8 mouse cellular contexts compared by ENCODE assay signal in the genomic region with DNA sequence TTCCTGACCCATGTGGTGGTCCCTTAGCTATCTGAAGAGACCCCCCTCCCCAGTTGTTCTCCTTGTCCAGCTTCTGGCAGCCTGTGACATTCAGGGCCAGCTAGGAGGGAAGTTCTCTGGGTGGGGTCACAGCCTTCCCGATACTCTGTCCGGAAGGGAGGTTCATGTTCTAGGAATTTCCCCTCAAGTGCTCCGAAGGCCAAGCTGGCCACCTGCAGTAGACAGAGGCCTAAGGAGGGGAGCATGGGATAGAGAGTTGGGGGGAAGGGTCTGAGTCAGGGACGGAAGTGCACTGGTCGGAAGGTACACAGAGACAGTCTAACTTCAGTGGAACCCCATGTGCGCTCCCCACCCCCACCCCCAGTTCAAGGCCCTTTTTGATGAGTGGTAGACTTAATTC. TPM values are rescaled to one million over a fixed set of nuclear protein-coding genes. Genes with fewer than 3 reads are reported as not detected.
DNase-seq lines count a peak whose midpoint lies in the region; ATAC-seq lines count a peak whose summit lies in the region.

No protein-coding gene starts in this region.

- H3K4me2 ChIP-seq in neural tube, embryonic 11.5 days (ENCODE audit: low read depth) = peak overlapping the region; percentile 78
- H3K4me2 ChIP-seq in hindbrain, embryonic 14.5 days (replicated peaks) = peak overlapping the region; percentile 80
- no peak overlapping the region for H3K4me2 ChIP-seq in lung, embryonic 16.5 days (ENCODE audit: low read depth, low read length)

- no peaks in the 10 kb centered on the region for H3K9me3 ChIP-seq in neural tube, embryonic 11.5 days (ENCODE audit: control insufficient read depth, low read length)
- H3K9me3 ChIP-seq in hindbrain, embryonic 14.5 days (ENCODE audit: control insufficient read depth, low read length) = no peaks in the 10 kb centered on the region
- H3K9me3 ChIP-seq in lung, embryonic 16.5 days (ENCODE audit: control insufficient read depth, low read length) = no peaks in the 10 kb centered on the region

- no peaks in the 10 kb centered on the region for H3K27me3 ChIP-seq in neural tube, embryonic 11.5 days (ENCODE audit: control insufficient read depth, insufficient read depth, low read length)
- H3K27me3 ChIP-seq in hindbrain, embryonic 14.5 days (ENCODE audit: control insufficient read depth, insufficient read depth, low read length) = no peaks in the 10 kb centered on the region
- H3K27me3 ChIP-seq in lung, embryonic 16.5 days (ENCODE audit: control insufficient read depth, insufficient read depth, low read depth, low read length) = no peaks in the 10 kb centered on the region

- no peak for ATAC-seq in neural tube, embryonic 11.5 days (ENCODE audit: insufficient read depth, low FRiP score, low TSS enrichment)
- no peak for ATAC-seq in hindbrain, embryonic 14.5 days (ENCODE audit: low FRiP score)
- ATAC-seq in lung, embryonic 16.5 days (ENCODE audit: low read depth) = peak; percentile 66

- peaks cover 42% of the 10 kb centered on the region for H3K4me1 ChIP-seq in neural tube, embryonic 11.5 days (ENCODE audit: control insufficient read depth, insufficient read depth, low read length)
- peaks cover 54% of the 10 kb centered on the region for H3K4me1 ChIP-seq in hindbrain, embryonic 14.5 days (replicated peaks; ENCODE audit: control insufficient read depth, insufficient read depth, low read length)
- peaks cover 26% of the 10 kb centered on the region for H3K4me1 ChIP-seq in lung, embryonic 16.5 days (replicated peaks; ENCODE audit: control insufficient read depth, insufficient read depth, low read length)

- H3K4me3 ChIP-seq in neural tube, embryonic 11.5 days (ENCODE audit: low read depth, low read length) = no peak overlapping the region
- H3K4me3 ChIP-seq in hindbrain, embryonic 14.5 days (replicated peaks; ENCODE audit: low read length) = peak overlapping the region; percentile 16
- no peak overlapping the region for H3K4me3 ChIP-seq in lung, embryonic 16.5 days (ENCODE audit: low read length)

- intact Hi-C loops in left cerebral cortex, postnatal 14 days (cut with DNase I) = loop anchor here (5.0 kb wide), 1 partner anchor 128 kb away; no protein-coding TSS in a partner anchor

- 46% methylated on average over 6 of the region's 6 CpGs for WGBS in neural tube, embryonic 11.5 days
- 27% methylated on average over 6 of the region's 6 CpGs for WGBS in hindbrain, embryonic 14.5 days
- 37% methylated on average over 6 of the region's 6 CpGs for WGBS in lung, embryonic 16.5 days

- no peak overlapping the region; the same call in 1 of the 2 replicates for H3K9ac ChIP-seq in neural tube, embryonic 11.5 days (ENCODE audit: low read length)
- H3K9ac ChIP-seq in hindbrain, embryonic 14.5 days = peak overlapping the region; percentile 48
- H3K9ac ChIP-seq in lung, embryonic 16.5 days (ENCODE audit: low read length) = no peak overlapping the region

- peak overlapping the region; percentile 55 for H3K27ac ChIP-seq in neural tube, embryonic 11.5 days (ENCODE audit: low read depth, low read length)
- peak overlapping the region; percentile 98 for H3K27ac ChIP-seq in hindbrain, embryonic 14.5 days
- peak overlapping the region; percentile 81 for H3K27ac ChIP-seq in lung, embryonic 16.5 days (ENCODE audit: low read length)

- peaks cover 9% of the 10 kb centered on the region; the same call in 1 of the 2 replicates for H3K36me3 ChIP-seq in neural tube, embryonic 11.5 days (ENCODE audit: control insufficient read depth, insufficient read depth, low read length)
- peaks cover 25% of the 10 kb centered on the region for H3K36me3 ChIP-seq in hindbrain, embryonic 14.5 days (replicated peaks; ENCODE audit: control insufficient read depth, insufficient read depth)
- H3K36me3 ChIP-seq in lung, embryonic 16.5 days (ENCODE audit: control insufficient read depth, insufficient read depth, low read length) = peaks cover 6% of the 10 kb centered on the region

- DNase-seq in neural tube, embryonic 11.5 days (ENCODE audit: low spot score) = no peak
- no peak for DNase-seq in neural tube, embryonic 10.5 days (ENCODE audit: extremely low spot score, low spot score)
- DNase-seq in hindbrain, embryonic 14.5 days (ENCODE audit: low spot score) = no peak
- no peak for DNase-seq in spleen, adult 18-20 months
- DNase-seq in spleen, postnatal 10 days (ENCODE audit: low spot score in 2 of 2) = no peak
- DNase-seq in left cerebral cortex, postnatal 14 days (ENCODE audit: low spot score in 2 of 2) = no peak
- DNase-seq in B cell, adult 2 months = no peak

RNA-seq across cellular contexts. Expression of a gene that starts 17.5 kb away (rescaled TPM):
- polyA plus RNA-seq in neural tube, embryonic 11.5 days (2014; fragmentation: Nextera tagmentation; extraction: Ambion mirVana) = 3.5 and 4.1 TPM in 2 replicates
- 1.1 and 1.2 TPM in 2 replicates for polyA plus RNA-seq in hindbrain, embryonic 14.5 days (2014; fragmentation: Nextera tagmentation; extraction: Ambion mirVana)
- polyA plus RNA-seq in lung, embryonic 16.5 days (2015; fragmentation: Nextera tagmentation; extraction: Ambion mirVana) = 4.7 TPM in 2 replicates
- under 1 TPM; 0.68 to 0.89 TPM for total RNA-seq in left cerebral cortex, postnatal 14 days (2021)

RNA-seq across cellular contexts. Expression of a gene that starts 25.4 kb away (rescaled TPM):
- polyA plus RNA-seq in neural tube, embryonic 11.5 days (2014; fragmentation: Nextera tagmentation; extraction: Ambion mirVana) = 133 and 140 TPM in 2 replicates
- polyA plus RNA-seq in hindbrain, embryonic 14.5 days (2014; fragmentation: Nextera tagmentation; extraction: Ambion mirVana) = 115 and 123 TPM in 2 replicates
- polyA plus RNA-seq in lung, embryonic 16.5 days (2015; fragmentation: Nextera tagmentation; extraction: Ambion mirVana) = 39.8 and 42.9 TPM in 2 replicates
- total RNA-seq in left cerebral cortex, postnatal 14 days (2021) = 100 to 1,000 TPM in 1 of 2 experiments, 10 to 100 TPM in 1; 93.3 to 110 TPM

RNA-seq across cellular contexts. Expression of a gene that starts 54.9 kb away (rescaled TPM):
- polyA plus RNA-seq in neural tube, embryonic 11.5 days (2014; fragmentation: Nextera tagmentation; extraction: Ambion mirVana) = not detected in 2 replicates
- polyA plus RNA-seq in hindbrain, embryonic 14.5 days (2014; fragmentation: Nextera tagmentation; extraction: Ambion mirVana) = 1.8 and 2.3 TPM in 2 replicates
- 1.5 and 2.7 TPM in 2 replicates for polyA plus RNA-seq in lung, embryonic 16.5 days (2015; fragmentation: Nextera tagmentation; extraction: Ambion mirVana)
- 1 to 10 TPM; 1.3 to 2.1 TPM for total RNA-seq in left cerebral cortex, postnatal 14 days (2021)
